Mouse (Mus musculus) megakaryocyte progenitor cell, adult 5-6 weeks (primary cell): ENCODE measurements around the gene P3h4. TPM values are rescaled to one million over a fixed set of nuclear protein-coding genes. Genes with fewer than 3 reads are reported as not detected.

Experiments
- ATAC-seq: replicated peaks from 2 replicates; pipeline ENCODE4 v1.8.0; 2016; ENCODE audit warnings: mild to moderate bottlenecking, moderate TSS enrichment, inconsistent platforms; ENCODE audit not compliant: poor library complexity
- total RNA-seq, 2 experiments: library from RNA; stranded (forward) in 1 of 2; stranded (reverse) in 1 of 2; fragments of 157-497, 149-512 nt in 1 of 2; fragments of 200-1000 nt in 1 of 2; gene quantifications; 2 replicates each; pipeline versions ENCODE4 v1.2.3 to v1.2.4; 2015 to 2017

The P3h4 gene
- total RNA-seq, 2 experiments from 2014 or later: 0.05 to 0.08 TPM

DNA sequence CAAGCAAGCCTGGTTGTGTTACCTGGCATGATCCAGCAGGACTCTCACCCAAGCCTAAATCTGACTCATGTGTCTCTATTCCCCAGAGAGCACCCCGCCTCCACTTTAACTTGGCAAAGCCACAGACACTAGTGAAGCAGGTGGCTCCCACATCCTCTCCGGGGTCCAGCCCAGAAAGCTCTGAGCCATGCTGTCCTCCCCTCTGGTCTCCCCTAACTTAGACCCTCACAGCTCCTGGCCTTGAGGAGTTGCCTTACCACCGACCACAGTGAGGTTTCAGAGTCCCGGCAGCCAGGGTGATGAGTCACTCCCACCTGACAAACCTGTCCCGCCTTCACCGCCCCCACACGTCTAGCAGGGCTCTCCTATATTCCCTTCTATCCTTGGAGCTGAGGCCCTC, 20.9 kb downstream of the P3h4 start:
- no peak for ATAC-seq

GRCm38 (mm10) chr11:100392958-100393357, 21.7 kb downstream of the P3h4 start:
- no peak for ATAC-seq

- no peak for ATAC-seq
Observed at GRCm38 (mm10) chr11:100391884-100392345, 22.7 kb downstream of the P3h4 start.

DNA sequence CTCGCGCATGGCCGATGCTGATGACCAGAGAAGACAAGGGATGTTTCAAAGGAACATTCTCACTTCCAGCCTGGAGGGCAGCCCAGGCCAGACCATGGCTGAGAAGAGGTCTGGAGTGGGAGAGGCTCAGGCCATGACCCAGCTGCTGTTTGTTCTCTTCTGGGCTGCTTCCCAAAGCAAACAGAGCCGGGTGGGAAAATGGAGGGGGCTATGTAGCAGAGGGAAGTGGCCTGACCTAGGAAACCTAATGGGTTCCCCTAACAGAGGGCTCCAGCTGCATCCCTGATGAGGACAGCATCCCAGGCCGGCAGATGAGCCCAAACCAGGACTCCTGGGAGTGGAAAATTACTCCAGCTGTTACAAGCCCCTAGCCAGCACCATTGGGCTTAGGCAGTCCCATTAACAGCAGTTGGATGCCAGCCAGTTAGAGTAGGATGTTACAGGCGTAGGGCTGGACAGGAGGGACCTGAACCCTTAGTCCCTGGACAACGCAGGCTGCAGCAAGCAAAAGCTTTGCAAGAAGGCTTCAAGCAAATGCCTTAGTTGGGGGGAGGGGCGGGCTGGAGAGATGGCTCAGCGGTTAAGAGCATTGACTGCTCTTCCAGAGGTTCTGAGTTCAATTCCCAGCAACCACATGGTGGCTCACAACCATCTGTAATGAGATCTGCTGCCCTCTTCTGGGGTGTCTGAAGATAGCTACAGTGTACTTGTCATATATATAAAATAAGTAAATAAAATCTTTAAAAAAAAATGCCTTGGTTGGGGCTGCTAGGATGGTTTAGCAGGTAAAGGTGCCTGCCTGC, 23.4 kb downstream of the P3h4 start:
- ATAC-seq: no peak

GRCm38 (mm10) chr11:100389931-100390445, 24.6 kb downstream of the P3h4 start:
- no peak for ATAC-seq

GRCm38 (mm10) chr11:100388588-100388987, 26.0 kb downstream of the P3h4 start:
- ATAC-seq: no peak

- no peak for ATAC-seq
Observed at GRCm38 (mm10) chr11:100387589-100388375, 26.9 kb downstream of the P3h4 start.

DNA sequence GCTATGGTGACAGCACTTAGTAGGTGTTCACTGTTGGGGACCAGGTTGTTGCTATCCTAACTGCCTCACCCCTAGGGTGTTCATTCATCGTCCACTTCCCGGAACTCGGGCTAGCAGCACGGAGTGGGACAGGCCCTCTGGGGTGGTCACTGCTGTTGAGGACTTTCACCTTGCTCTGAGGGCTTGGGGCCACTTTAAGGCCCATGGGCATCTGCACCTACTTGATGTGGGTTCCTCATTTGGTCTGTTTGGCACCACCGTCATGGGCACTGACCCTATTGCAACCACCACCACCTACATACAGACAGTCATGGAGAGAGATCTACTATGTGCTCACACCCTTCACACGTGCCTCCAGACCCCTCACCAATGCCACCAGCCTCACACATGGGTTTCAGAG, 27.5 kb downstream of the P3h4 start:
- ATAC-seq: no peak

- no peak for ATAC-seq
Observed at GRCm38 (mm10) chr11:100386586-100386985, 28.1 kb downstream of the P3h4 start.

- no peak for ATAC-seq
Observed at GRCm38 (mm10) chr11:100385016-100385415, 29.6 kb downstream of the P3h4 start.

GRCm38 (mm10) chr11:100382682-100383081, 32.0 kb downstream of the P3h4 start:
- ATAC-seq: no peak

GRCm38 (mm10) chr11:100379311-100379710, 35.3 kb downstream of the P3h4 start:
- ATAC-seq: no peak

- ATAC-seq: 0 out of 2 replicates have a peak, but pooled peaks have one; percentile 26
Observed at GRCm38 (mm10) chr11:100378446-100378845, 36.2 kb downstream of the P3h4 start.

- no peak for ATAC-seq
Observed at GRCm38 (mm10) chr11:100377989-100378388, 36.6 kb downstream of the P3h4 start.

DNA sequence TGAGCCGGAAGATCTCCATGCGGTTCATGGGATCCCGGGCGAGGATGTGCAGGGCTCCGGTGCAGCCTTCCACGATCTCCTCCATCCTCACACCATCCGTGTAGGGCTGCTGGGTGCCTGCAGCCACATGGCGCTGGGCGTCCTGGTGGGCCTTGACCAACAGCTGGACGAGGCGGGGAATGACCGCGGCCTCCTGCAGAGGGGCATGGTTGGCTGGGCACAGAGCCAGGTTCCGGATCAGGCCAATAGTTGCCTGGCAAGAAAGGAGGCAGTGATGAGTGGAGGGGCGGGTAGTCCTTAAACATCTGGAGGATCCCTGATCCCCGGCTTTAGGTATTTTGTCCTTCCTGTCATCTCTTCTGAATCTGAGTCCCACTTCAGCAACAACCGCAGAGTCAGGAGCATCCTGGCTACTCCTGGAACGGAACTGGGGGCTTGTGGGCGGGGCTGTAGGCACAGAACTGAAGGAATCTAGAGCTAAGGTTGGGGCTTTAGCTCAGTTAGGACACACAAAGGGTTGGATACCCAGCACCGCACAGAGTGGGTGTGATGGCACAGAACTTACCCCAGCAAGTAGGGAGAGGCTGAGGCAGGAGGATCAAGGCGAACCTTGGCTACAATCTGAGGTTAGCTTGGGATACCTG, 37.8 kb downstream of the P3h4 start:
- no peak for ATAC-seq

DNA sequence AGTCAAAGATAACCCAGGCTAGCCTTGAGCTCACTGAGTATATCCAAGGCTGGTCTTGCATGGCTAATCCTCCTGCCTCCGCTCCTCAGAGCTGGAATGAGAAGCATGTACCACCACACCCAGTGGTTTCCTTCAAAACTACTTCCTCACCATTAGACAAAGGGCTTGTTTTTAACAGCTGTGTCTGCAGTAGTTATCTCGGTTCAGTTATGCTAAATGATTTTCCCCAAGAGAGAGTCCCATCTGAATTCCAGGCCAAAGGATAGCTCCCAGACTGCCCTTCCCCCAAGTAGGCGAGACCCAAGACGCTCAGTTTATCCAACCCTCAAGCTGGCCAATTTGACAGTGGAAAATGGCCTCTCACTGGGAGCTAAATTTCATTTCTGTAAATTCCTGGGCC, 38.6 kb downstream of the P3h4 start:
- ATAC-seq: no peak

GRCm38 (mm10) chr11:100375127-100375526, 39.5 kb downstream of the P3h4 start:
- ATAC-seq: no peak

DNA sequence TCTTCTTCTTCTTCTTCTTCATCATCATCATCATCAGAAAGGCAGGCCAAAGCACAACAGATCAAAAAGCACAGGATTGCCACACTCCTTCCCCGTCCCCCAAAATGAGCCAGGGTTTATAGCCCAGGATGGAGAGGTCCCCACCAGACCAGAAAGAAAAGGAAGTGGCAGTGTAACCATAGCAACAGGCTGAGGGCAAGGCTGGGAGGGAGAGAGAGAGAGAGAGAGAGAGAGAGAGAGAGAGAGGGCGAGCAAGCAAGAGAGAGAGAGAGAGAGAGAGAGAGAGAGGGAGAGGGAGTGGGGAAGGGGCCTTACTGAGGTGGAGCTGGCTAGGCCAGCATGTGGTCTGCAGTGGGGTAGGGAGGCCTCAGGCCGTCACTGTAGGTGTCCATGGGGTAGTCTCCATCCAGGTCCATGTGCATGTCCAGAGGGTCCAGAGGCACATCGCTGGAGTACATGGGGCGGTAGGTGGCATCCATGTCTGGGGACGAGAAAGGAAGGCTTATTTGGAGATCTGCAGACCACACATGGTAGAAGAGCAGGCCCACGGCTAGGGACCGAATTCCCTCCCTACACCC, 42.6 kb downstream of the P3h4 start:
- ATAC-seq: peak; percentile 77

GRCm38 (mm10) chr11:100369822-100370221, 44.8 kb downstream of the P3h4 start:
- no peak for ATAC-seq

GRCm38 (mm10) chr11:100369145-100369544, 45.5 kb downstream of the P3h4 start:
- no peak for ATAC-seq
